Mouse (Mus musculus) hindlimb bud, embryonic 11.5 days (tissue): ENCODE data around the gene Glis1.
"Not testable (repeated sequence)": the region's sequence is repeated elsewhere in the genome, so short reads cannot be mapped to it uniquely, and the experiment has no call there.

ENCODE experiments used
- DNase-seq: peaks from one replicate; pipeline ENCODE4 v3.0.0-alpha.2; 2012; ENCODE audit warnings: low read depth, low spot score; ENCODE audit errors: extremely low spot score

Gene Glis1

DNA sequence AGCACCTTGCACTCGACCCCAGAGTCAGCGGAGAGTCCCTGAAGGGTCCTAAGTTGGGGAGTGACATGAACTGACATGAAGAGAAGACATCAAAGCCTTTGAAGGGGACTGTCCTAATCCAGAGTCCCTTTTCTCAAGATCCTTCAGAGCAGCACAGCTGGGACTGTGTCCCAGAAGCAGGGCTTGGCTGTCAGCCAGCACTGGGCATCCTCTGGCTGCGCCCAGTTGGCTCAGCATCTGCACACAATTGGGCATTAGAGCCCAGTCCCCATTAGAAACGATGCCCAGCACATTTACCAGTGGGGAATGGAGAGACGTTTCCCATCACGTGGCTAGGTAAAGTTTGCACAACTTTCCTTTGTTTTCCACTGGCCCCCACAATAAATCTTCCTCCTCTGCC lies 142.4 kb downstream of the Glis1 start:
- no peak for DNase-seq

DNA sequence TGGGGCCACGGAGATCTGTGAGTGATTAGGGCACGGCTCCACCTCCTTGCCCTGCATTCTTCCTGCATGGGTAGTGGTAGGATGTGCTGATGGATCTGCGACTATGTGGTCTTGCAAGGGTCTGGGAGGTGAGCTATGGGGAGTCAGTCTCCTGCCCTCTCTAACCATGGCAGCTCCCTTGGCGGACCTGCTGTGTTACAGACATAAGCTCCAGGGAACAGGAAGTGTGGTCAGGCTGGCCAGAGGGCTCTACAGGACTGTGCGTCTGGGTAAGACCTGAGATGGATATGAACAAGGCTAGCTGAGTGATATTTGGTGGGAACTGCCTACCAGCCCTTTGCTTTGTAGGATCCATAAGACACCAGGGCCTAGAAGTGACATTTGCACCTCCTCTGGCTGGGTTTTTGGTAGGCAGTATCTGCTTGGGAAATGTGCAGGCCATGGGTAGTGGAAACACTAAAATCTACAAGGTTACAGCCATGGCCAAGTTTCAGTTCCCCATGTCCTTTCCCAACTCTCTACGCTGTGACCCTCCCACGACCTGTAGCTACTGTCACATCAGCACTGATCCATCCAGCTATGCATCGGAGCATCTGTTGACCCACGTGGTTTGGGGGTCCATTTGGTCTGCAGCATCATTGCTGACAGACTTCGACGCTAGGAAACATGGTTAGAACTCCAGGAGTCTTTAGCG lies 142.9 kb downstream of the Glis1 start:
- DNase-seq: no peak

DNA sequence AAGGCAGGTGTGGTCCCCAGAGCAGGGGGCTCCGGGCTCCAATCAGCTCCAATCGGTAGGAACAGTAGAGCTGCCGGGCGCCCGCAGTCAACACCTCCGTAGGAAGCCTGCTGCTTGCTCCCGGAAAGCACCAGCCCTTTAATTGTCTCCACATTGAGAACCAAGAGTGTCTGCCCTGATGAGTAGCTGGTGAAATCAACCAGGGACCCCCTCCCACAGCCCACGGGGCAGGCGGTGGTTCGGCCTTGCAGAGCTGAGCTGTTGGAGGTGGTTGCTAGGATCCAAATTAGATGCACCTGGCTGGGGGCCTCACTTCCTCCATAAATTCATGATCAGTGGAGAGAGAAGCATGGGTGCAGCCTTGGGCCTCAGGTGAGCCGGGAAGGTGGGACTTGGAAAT lies 146.5 kb downstream of the Glis1 start:
- no peak for DNase-seq

DNA sequence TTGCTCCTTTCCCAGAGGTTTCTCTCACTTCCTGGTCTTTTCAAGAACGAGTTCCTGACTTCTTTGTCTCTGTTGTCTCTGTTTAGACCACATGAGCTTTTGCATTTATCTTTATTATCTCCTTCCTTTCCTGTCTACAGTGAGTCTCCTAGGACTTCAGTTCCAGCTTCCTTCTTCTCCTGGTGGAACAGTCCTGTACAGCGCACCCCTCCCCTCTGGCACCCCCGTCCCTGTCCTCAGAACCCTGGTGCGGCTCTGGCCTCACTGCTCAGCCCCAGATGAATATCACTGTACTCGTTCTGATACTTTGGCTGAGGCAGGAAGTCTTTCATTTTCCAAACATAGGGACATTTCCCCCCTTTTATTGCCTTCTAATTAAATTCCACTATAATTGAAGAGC lies 152.0 kb downstream of the Glis1 start:
- DNase-seq: no peak

DNA sequence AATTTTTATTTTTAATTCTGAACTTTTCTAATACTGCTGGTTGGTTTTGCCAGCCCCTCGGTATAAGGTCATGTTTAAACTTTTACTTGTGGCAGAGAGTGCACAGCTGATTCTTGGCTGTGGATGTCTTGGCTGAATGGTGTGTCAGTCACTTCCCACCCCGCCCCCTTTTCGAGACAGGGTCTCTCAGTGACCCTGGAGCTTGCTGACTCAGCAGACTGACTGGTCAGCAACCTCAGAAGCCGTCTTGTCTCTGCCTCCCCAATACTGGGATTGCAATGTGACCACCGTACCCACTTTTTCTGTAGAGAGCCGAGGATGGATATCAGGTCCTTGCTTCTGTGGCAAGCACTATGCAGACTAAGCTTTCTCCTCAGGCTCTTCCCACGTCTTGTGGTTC lies 154.2 kb downstream of the Glis1 start:
- no peak for DNase-seq

DNA sequence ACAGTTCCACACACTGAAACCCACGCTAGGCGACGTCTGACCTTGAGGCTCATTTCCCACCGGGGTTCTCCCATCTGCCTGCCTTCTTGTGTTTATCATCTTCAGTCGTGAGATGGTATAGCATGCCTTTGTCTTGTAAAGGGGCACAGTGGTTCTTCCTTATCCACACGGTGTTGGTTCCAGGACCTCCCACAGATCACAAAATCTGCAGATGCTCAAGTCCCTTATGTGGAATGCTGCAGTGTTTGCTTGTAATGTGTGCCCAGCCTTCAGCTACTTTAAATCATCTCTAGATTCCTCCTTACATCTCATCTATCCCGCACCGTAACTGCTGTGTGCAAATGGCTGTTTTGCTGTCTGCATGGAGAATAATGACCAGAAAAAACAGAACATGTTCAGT lies 154.7 kb downstream of the Glis1 start:
- no peak for DNase-seq

DNA sequence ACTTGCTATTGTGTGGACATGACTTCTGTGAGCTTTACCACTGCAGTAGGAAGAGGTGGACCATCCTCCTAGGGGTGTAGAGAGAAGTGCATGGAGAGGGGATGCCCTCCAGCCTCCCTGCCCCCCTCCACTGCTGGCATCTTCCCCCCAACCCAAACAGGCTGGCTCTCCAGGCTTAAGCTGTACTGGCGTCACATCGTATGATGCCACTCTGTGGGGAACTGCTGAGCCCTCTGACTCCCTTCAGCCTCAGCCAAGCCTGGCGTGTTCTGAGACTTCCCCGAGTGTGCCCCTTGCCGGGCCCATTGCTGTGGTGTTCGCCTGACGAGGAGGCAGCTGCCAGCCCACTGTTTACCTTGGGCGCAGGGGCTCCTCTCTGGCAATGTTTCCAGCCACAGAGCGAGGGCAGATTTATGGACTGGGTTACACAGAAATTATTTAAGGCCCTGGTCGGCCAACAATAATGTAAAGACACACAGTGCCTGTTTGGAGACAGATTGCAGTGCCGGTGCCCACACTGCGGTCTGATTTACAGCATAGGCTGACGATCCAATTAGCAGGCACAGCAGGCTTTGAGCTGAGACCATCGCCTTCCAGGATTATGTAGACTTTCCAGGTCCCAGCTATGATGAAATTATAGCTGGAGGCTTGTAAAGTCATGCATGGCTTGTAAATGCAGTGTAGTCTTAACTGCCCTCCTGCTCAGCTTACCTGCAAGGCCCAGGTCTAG lies 156.6 kb downstream of the Glis1 start:
- peak; percentile 30 for DNase-seq

DNA sequence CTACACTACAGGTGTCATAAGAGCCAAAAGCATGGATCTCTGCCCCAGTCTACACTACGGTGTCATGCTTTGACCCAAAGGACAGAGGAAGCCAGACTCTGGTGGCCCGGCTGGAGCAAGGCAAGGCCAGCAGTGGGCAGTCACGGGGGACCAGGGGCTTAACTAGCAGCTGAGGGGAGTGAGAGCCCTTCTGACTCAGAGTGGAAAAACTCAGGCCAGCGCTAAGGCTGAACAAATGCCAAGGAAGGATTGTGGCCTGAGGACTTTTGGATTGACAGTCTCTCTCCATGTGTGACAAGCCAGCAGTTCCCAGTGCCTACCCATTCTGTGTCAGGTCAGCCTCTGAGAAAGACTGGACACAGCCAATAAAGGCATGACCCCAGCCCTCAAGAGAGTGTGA lies 159.0 kb downstream of the Glis1 start:
- no peak for DNase-seq

DNA sequence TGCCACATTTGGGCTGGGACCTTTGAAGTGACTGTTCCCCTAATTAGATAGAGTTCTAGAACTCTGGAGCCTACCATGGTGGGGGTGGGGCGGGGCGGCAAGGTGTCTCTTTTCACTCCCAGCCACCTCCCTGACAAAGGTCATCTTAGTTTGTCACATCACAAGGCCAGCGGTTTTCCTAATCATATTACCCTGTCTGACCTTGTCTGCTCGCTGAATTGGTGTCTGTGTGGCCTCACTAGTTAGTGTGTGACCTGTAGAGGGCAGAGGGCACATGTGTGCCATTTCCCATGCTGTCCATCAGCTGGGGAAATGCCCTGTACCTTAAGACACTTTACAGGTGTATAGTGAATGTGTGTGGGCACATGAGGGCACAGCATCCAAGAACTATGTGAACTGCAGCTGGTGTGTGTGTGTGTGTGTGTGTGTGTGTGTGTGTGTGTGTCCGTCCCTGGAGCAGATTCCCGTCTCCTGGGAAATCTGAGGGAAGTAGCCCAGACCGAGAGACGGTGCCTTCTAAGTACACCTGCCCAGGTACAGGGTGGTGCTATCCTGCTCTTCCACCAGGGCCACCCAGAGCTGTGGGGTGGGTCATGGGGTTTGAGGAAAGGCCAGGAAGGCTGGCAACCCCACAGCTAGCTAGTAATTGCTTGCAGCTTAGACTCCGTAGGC lies 163.0 kb downstream of the Glis1 start:
- DNase-seq: no peak

DNA sequence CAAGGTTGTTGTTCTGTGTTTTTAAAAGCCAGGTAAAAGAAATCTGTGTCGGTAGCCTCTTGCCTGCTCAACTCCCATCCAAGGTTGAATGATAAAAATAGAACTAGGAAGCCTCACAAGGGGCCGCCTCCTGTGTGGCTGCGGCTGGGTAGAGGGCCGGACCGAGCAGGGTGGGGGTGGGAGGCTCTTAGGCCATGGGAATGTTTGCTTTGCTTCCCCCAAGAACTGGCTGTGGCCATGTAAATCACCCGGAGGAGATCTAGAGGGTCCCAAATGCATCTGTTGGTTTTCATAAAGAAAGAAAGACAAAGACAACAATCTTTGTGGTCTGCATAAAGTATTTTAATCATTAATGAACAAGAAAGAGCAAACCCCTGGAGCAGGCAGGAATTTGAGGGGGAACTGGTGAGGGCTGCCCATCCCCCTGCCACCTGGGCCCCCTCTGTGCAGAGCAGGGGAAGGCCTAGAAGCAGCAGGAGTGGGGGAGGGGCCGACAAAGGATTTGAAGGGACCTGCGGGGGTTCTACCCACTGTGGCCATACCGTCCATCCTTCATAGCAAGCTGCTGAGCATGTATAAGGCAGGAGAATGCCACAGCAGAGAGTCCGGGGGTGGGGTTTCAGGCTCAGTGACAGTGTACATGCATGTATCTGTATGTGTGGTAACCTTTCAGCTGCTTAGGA lies 163.6 kb downstream of the Glis1 start:
- no peak for DNase-seq

DNA sequence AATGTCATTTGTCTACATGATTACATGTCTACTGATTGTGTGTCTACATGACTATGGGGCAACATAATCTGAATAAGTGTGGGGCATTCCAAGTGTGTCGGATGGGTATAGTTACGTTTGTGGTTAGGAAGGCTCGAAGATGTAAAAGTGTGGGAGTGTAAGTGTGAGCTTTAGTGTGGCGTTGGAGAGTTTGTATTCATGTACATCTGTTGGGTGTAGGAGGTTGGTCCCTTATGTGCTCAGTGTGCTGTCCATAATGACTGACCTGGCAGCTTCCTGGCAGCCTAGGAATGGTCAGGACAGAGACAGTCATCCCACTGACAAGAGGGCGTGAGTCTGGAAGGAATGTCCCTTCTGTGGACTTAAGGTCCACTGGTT lies 164.2 kb downstream of the Glis1 start:
- not testable (repeated sequence) for DNase-seq

DNA sequence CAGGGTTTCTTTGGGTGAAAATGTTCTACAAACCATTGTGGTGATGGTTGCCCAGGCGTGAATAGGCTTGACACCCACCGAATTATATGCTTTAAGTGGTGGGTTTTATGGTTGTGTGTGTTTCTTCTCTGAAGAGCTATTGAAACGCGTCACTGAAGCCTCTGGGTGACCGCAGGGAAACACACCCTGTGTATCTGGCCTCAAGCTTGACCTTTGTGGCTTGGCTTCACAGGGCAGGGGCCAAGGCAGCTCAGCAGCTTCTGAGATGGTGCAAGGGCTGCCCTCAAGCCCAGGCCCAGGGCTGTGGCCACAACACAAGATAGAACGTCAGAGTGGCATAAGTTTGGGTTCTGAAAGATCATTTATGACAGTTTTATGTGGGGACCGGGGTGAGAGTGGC lies 167.9 kb downstream of the Glis1 start:
- no peak for DNase-seq

DNA sequence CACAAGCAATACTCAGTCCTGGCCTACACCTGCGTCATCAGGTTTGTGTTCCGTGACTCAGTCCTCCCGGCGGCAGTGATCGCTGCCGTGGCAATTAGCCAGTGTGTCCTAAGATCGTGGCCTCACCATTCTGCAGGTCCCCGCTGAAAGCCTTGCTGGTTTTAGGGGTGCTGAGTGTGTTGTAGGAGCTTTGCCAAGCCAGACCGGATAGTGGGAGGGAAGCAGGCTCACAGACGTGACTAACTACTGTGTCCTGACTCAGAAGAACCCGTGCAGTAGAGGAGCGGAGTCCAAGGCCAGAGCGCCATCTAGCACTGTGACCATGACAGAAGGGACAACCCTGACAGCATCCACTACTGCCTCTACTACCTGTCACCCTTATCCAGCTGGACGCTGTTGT lies 168.4 kb downstream of the Glis1 start:
- no peak for DNase-seq

DNA sequence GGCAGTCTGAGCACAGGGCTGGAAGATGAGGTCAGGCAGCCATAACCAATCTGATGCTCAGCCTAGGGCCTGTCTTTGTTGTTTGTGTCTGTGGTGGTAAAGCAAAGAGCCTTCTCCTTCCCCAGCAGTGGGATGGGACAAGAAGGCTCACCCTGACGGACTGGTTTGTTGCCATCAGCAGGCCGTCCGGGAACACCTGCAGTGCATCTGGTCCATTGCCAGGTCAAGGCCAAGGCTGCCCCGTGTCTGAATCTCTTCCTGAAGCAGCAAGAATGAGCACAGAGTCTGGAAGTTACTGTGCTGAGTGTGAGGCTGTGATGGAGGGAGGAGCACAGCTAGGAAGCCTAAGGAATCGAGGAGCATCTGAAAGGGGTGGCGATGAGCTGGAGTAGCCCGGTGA lies 168.8 kb downstream of the Glis1 start:
- no peak for DNase-seq

DNA sequence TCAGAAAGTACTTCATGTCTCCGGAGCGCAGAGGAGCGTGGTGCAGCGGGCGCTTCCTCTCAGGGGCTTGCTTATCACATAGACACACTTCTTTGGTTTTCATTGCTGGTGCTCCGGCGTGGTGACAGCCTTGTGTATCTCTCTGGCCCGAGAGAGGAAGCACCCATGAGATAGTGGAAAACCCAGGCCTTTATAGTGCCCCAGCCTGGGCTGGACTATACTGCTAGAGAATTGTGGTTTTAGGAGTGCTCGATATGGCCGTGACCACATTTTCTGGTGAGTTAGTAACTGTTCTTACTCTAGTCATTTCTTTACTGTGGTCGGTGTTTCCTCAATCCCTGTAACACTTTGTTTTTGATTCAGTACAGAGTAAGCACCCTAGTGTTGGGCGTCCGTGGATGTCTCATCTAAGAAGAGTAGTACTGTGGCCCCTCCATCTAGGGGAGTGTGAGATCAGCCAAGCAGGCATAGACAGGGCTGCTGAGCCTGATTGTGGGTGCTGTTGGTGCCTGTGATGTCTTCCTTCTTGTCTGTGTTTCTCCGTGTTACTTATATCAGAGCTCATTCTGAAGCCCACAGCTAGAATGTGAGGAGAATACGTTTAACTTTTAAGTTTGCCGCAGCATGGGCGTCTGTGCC lies 171.7 kb downstream of the Glis1 start:
- DNase-seq: no peak

DNA sequence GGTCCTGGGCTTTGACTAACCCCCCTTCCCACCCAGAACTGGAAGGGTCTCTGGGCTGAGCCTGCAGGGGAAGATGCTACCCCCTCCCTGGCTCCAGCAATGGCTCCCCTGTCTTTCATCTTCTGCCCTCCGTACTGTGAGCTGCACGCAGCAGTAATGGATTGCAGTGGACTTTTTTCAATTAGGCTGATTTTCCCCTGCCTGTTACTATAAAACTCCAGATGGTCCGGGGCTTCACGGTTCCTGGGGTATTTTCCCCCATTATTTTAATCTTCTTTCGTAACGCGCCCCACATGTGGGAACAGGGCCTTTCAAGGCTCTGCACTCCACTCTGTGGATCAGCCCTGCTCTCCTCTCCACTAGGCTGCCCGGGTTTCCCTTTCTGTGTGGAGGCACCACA lies 175.4 kb downstream of the Glis1 start:
- DNase-seq: peak; percentile 47

DNA sequence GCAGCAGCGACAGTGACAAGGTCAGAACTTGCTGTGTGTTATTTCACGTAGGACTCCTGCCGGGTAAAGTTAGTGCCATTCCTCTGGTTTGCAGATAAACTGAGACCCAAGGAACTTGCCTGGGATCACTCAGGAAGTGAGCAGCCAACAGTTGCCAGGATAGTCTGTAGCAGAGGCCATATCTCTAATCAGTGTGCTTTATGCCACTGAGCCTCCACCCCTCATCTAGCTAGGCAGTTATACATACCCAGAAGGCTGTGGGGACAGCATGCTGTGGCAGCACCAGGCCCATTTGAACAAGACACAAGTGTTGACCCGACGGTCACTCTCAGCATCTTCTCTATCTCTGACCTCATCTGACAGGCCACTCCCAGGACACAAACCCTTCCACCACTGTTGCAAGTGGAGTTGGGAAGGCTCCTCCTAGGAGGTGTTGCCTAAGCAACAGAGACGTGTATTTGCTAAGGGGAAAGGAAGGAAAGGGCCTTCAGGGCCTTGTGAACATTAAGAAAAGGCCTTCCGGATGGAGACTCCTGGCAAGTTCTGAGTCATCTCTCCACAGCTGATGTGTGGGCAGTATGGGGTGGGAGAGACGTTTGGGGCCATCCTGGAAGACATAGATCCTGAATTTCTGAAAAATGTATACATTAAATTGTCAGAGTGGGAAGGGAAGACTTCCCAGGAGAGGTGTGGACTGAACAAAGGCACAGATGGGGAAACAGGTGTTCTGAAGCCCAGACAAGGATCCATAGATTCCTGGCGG lies 177.7 kb downstream of the Glis1 start:
- no peak for DNase-seq

DNA sequence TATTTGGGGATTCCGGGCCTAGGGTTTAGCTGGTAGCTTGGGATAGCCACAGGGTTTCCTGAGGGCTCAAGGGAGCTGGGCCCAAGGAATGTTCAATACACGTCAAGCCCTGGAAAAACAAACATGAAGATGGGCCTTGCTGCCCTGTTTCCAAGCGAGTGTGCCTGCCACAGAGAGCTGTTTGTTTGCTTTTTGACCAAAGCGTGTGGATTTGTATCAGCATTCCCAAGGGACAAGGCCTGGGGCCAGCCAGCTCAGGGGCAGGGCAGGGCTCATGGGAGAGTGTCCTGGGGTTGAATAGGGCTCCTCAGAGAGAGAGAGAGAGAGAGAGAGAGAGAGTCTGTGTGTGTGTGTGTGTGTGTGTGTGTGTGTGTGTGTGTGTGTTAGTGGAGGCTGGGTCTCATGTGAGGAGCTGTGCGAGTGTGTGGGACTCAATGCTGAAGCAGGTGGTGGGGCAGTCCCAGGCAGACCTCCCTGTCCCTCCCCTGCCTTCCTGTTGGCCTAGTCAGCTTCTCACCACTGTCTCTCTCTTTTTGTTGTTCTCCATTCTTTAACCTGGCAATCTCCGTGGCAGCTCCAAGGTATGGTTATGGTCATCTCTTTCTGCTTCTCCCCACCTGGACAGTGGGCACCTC lies 183.3 kb downstream of the Glis1 start:
- DNase-seq: no peak

DNA sequence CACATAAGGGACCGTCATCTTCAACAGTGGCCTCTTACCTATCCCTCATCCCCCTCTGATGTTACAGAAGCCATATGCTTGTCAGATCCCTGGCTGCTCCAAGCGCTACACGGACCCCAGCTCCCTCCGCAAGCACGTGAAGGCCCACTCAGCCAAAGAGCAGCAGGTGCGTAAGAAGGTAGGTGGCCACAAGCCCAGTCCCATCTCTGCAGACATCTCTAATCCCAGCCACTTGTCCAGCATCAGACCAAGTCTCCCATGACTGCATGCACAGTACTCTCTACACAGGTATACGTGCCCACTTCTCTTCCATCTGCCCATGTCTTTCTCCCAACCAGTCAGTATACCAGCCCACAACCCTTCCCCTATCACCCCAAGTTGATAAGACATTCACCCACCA lies 185.1 kb downstream of the Glis1 start:
- no peak for DNase-seq

DNA sequence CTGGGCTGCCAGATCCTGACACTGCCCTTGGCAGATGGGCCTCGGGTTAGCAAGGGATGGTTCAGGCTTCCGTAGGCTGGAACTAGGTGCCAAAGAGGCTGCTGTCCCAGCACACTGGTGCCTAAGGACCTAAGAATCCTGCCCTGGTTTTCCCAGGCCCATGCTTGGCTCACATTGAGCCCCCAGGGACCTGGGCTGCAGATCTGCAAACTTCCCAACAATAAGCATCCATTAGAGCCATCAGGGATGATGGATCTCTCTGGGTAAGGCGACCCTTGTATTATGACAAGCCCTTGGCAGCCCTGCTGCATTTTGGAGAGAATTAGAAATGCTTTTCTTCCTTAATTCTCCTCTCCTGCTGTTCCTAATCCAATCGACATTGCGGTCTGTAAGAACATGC lies 187.0 kb downstream of the Glis1 start:
- DNase-seq: no peak
